Mouse (Mus musculus) midbrain, postnatal 0 days (tissue): Measurements from ENCODE around the gene Stat4. TPM values are rescaled to one million over a fixed set of nuclear protein-coding genes. Genes with fewer than 3 reads are reported as not detected.
A peak's percentile ranks its signal among the peaks of the same experiment; 100 is the strongest.

Experiments used
- ATAC-seq: fragments of 200-750 bp; cut with Nextera tagmentation; 2 replicates; pipeline ENCODE4 v1.8.0; 2017; ENCODE audit warnings: moderate number of reproducible peaks, mild to moderate bottlenecking, moderate TSS enrichment, moderate library complexity; ENCODE audit not compliant: low FRiP score
- DNase-seq: peaks from one replicate; pipeline ENCODE4 v3.0.0-alpha.2; 2015; ENCODE audit warnings: low spot score
- H3K27ac ChIP-seq: fragments of 300-500 bp; sonication (generic); 2 replicates; pipeline ENCODE4 v1.5.1; 2014; ENCODE audit warnings: low read depth, mild to moderate bottlenecking, low read length, mixed read lengths
- H3K27me3 ChIP-seq: fragments of 300-500 bp; sonication (generic); 2 replicates; pipeline ENCODE4 v1.6.1; 2014; ENCODE audit warnings: low read length, control low read depth, mixed read lengths; ENCODE audit not compliant: insufficient read depth
- H3K36me3 ChIP-seq: fragments of 300-500 bp; sonication (generic); 2 replicates; pipeline ENCODE4 v1.6.1; 2014; ENCODE audit warnings: low read length, control low read depth, mixed read lengths; ENCODE audit not compliant: insufficient read depth
- H3K4me1 ChIP-seq: fragments of 300-500 bp; sonication (generic); 2 replicates; pipeline ENCODE4 v1.6.1; 2014; ENCODE audit warnings: mild to moderate bottlenecking, control low read depth, antibody characterized with exemption, low read length, mixed read lengths; ENCODE audit not compliant: insufficient read depth
- H3K4me2 ChIP-seq: fragments of 300-500 bp; sonication (generic); 2 replicates; pipeline ENCODE4 v1.6.1; 2014; ENCODE audit warnings: low read depth, mild to moderate bottlenecking, low read length, mixed read lengths; ENCODE audit not compliant: poor library complexity, severe bottlenecking
- H3K4me3 ChIP-seq: fragments of 300-500 bp; sonication (generic); 2 replicates; pipeline ENCODE4 v1.5.1; 2014; ENCODE audit warnings: low read depth, mild to moderate bottlenecking, low read length, moderate library complexity
- H3K9ac ChIP-seq: fragments of 300-500 bp; sonication (generic); replicated peaks from 2 replicates; pipeline ENCODE4 v1.6.1; 2014; ENCODE audit warnings: mild to moderate bottlenecking, low read length, moderate library complexity, mixed read lengths; ENCODE audit not compliant: poor library complexity, severe bottlenecking
- H3K9me3 ChIP-seq: fragments of 300-500 bp; sonication (generic); 2 replicates; pipeline ENCODE4 v1.6.1; 2016; ENCODE audit warnings: low read length, control low read depth
- CTCF ChIP-seq: IDR thresholded peaks from 2 replicates; pipeline ENCODE4 v1.5.1; 2016; ENCODE audit warnings: antibody characterized with exemption, mild to moderate bottlenecking
- WGBS: fragments of 180-500 bp; shearing (Covaris S2); extraction: QIAGEN DNeasy Blood & Tissue Kit; methylation state at CpG from one replicate; pipeline ENCODE4 v1.1.7; 2014; 5-methylcytosine and 5-hydroxymethylcytosine counted together
- polyA plus RNA-seq: library from polyadenylated mRNA; unstranded; fragments of >200 nt; fragmentation: Nextera tagmentation; extraction: Ambion mirVana; gene quantifications from 2 replicates; pipeline ENCODE4 v1.2.1, GENCODE M21; 2015
- total RNA-seq: library from RNA; depleted of rRNA; stranded (reverse); fragments of >200 nt; gene quantifications from 2 replicates; pipeline ENCODE4 v1.2.3, GENCODE M21; 2014

Gene Stat4
- total and polyA plus RNA-seq, 2 experiments from 2014 or later, result 0.60 to 0.74 TPM

GRCm38 (mm10) chr1:52144907-52145306 lies 158.0 kb downstream of the Stat4 start:
- 87% methylated on average over 10 of the region's 10 CpGs for WGBS

GRCm38 (mm10) chr1:52146214-52146970 lies 159.4 kb downstream of the Stat4 start:
- no peak overlapping the region for H3K4me2 ChIP-seq
- no peaks in the 10 kb centered on the region for H3K27me3 ChIP-seq
- no peaks in the 10 kb centered on the region for H3K4me1 ChIP-seq
- TF ChIP-seq CTCF, result peak; percentile 84
- H3K9me3 ChIP-seq, result no peaks in the 10 kb centered on the region
- H3K36me3 ChIP-seq, result peaks cover 7% of the 10 kb centered on the region; the same call in 1 of the 2 replicates
- no peak overlapping the region for H3K9ac ChIP-seq
- no peak overlapping the region for H3K27ac ChIP-seq
- 53% methylated on average over 12 of the region's 12 CpGs for WGBS
- ATAC-seq (peak; percentile 74), DNase-seq (peak; percentile 85)
- no peak overlapping the region for H3K4me3 ChIP-seq

More at GRCm38 (mm10) chr1:52144907-52145306, 158.0 kb downstream of the Stat4 start:
- Histone ChIP-seq H3K9ac (no peak overlapping the region), H3K4me3 (no peak overlapping the region), H3K9me3 (no peaks in the 10 kb centered on the region), H3K4me2 (no peak overlapping the region), H3K4me1 (no peaks in the 10 kb centered on the region), H3K27ac (no peak overlapping the region), H3K27me3 (no peaks in the 10 kb centered on the region), H3K36me3 (peaks cover 7% of the 10 kb centered on the region; the same call in 1 of the 2 replicates)
- TF ChIP-seq CTCF, result no peak
- ATAC-seq, result no peak
- DNase-seq, result no peak

GRCm38 (mm10) chr1:52147431-52147830 lies 160.5 kb downstream of the Stat4 start:
- H3K9me3 ChIP-seq, result no peaks in the 10 kb centered on the region
- H3K27me3 ChIP-seq, result no peaks in the 10 kb centered on the region
- no peak overlapping the region for H3K9ac ChIP-seq
- TF ChIP-seq CTCF, result no peak
- H3K4me1 ChIP-seq, result no peaks in the 10 kb centered on the region
- DNase-seq (no peak), ATAC-seq (no peak)
- peaks cover 7% of the 10 kb centered on the region; the same call in 1 of the 2 replicates for H3K36me3 ChIP-seq
- no peak overlapping the region for H3K4me3 ChIP-seq
- WGBS, result 89% methylated on average over 2 of the region's 2 CpGs
- H3K27ac ChIP-seq, result no peak overlapping the region
- no peak overlapping the region for H3K4me2 ChIP-seq

GRCm38 (mm10) chr1:52148178-52148577 lies 161.2 kb downstream of the Stat4 start:
- H3K4me1 ChIP-seq, result no peaks in the 10 kb centered on the region
- ATAC-seq, result no peak
- no peak for TF ChIP-seq CTCF

GRCm38 (mm10) chr1:52148696-52149095 lies 161.7 kb downstream of the Stat4 start:
- DNase-seq (no peak), ATAC-seq (no peak)
- no peaks in the 10 kb centered on the region for H3K27me3 ChIP-seq
- 59% methylated on average over 7 of the region's 7 CpGs for WGBS
- H3K4me1 ChIP-seq, result no peaks in the 10 kb centered on the region
- no peak overlapping the region for H3K27ac ChIP-seq
- H3K36me3 ChIP-seq, result peaks cover 7% of the 10 kb centered on the region; the same call in 1 of the 2 replicates
- H3K9ac ChIP-seq, result no peak overlapping the region
- no peaks in the 10 kb centered on the region for H3K9me3 ChIP-seq
- no peak overlapping the region for H3K4me2 ChIP-seq
- H3K4me3 ChIP-seq, result no peak overlapping the region
- TF ChIP-seq CTCF, result no peak

More at GRCm38 (mm10) chr1:52148178-52148577, 161.2 kb downstream of the Stat4 start:
- no peaks in the 10 kb centered on the region for H3K27me3 ChIP-seq
- 75% methylated on average over 7 of the region's 7 CpGs for WGBS
- DNase-seq, result peak; percentile 27
- no peaks in the 10 kb centered on the region for H3K9me3 ChIP-seq
- no peak overlapping the region for H3K4me3 ChIP-seq
- no peak overlapping the region for H3K27ac ChIP-seq
- peaks cover 7% of the 10 kb centered on the region; the same call in 1 of the 2 replicates for H3K36me3 ChIP-seq
- no peak overlapping the region for H3K4me2 ChIP-seq
- no peak overlapping the region for H3K9ac ChIP-seq

GRCm38 (mm10) chr1:52149934-52150346 lies 163.0 kb downstream of the Stat4 start:
- 0 out of 2 replicates have a peak, but pooled peaks cover 2% of the 10 kb centered on the region for H3K36me3 ChIP-seq
- ATAC-seq (peak; percentile 55; the same call in 1 of the 2 replicates), DNase-seq (peak; percentile 89)
- no peaks in the 10 kb centered on the region for H3K27me3 ChIP-seq
- no peak for TF ChIP-seq CTCF
- H3K27ac ChIP-seq, result no peak overlapping the region
- H3K4me2 ChIP-seq, result no peak overlapping the region
- WGBS, result 37% methylated on average over 9 of the region's 9 CpGs
- no peaks in the 10 kb centered on the region for H3K9me3 ChIP-seq
- H3K4me1 ChIP-seq, result no peaks in the 10 kb centered on the region
- no peak overlapping the region for H3K4me3 ChIP-seq
- H3K9ac ChIP-seq, result no peak overlapping the region
